Mouse (Mus musculus): ENCODE measurements around the gene Zcchc7. TPM values are rescaled to one million over a fixed set of nuclear protein-coding genes. Genes with fewer than 3 reads are reported as not detected.

Zcchc7 gene
- total and polyA plus RNA-seq, 3 experiments = 17.8 to 18.2 TPM; not detected in 1

- Histone ChIP-seq H3K27me3 (ENCODE audit: control insufficient read depth in 1 of 2, insufficient read depth in 2 of 2, low read length in 2 of 2) (peaks cover 0 to 1% of the 10 kb centered on the region in 2 experiments; a peak in 2 of 4 replicates), H3K79me2 (ENCODE audit: control insufficient read depth, insufficient read depth, low read length, poor library complexity) (no peaks in the 10 kb centered on the region), H3K4me1 (ENCODE audit: control insufficient read depth in 1 of 2, insufficient read depth in 2 of 2, low read length in 2 of 2) (no peaks in the 10 kb centered on the region; a peak in 1 of 4 replicates), H3K9ac (ENCODE audit: control insufficient read depth, low read depth, low read length, poor library complexity, severe bottlenecking) (no peak overlapping the region), H3K36me3 (ENCODE audit: control insufficient read depth in 1 of 2, insufficient read depth in 2 of 2, low read length in 2 of 2) (no peaks in the 10 kb centered on the region; a peak in 1 of 4 replicates), H3K4me3 (ENCODE audit: control insufficient read depth in 1 of 2, insufficient read depth in 1 of 2, low read depth in 2 of 2, low read length in 2 of 2) (no peak overlapping the region), H3K27ac (ENCODE audit: control insufficient read depth, low read depth, low read length) (no peak overlapping the region), H3K9me3 (replicated peaks; ENCODE audit: insufficient read depth, low read length) (no peaks in the 10 kb centered on the region)
- TF ChIP-seq MAX (IDR thresholded peaks at IDR 0.05; ENCODE audit: low read length) (no peak), ZMIZ1 (IDR thresholded peaks at IDR 0.05; ENCODE audit: low read depth, low read length) (no peak), E2F4 (IDR thresholded peaks at IDR 0.05; ENCODE audit: borderline replicate concordance, low read depth, low read length) (no peak), ZC3H11A (IDR thresholded peaks at IDR 0.05; ENCODE audit: low read depth, low read length) (no peak), MXI1 (IDR thresholded peaks at IDR 0.05; ENCODE audit: low read depth, low read length) (no peak), USF1 (IDR thresholded peaks at IDR 0.05; ENCODE audit: low read depth, low read length) (no peak)
- DNase-seq (ENCODE audit: low read depth, low spot score) = no peak
Observed at GRCm38 (mm10) chr4:44963156-44963555, 207.5 kb downstream of the Zcchc7 start.

GRCm38 (mm10) chr4:44965175-44965574 lies 209.5 kb downstream of the Zcchc7 start:
- Histone ChIP-seq H3K4me1 (ENCODE audit: control insufficient read depth in 1 of 2, insufficient read depth in 2 of 2, low read length in 2 of 2) (no peaks in the 10 kb centered on the region; a peak in 1 of 4 replicates), H3K27me3 (ENCODE audit: control insufficient read depth in 1 of 2, insufficient read depth in 2 of 2, low read length in 2 of 2) (peaks cover 0 to 1% of the 10 kb centered on the region in 2 experiments; a peak in 2 of 4 replicates), H3K4me3 (ENCODE audit: control insufficient read depth in 1 of 2, insufficient read depth in 1 of 2, low read depth in 2 of 2, low read length in 2 of 2) (no peak overlapping the region), H3K9me3 (replicated peaks; ENCODE audit: insufficient read depth, low read length) (no peaks in the 10 kb centered on the region), H3K36me3 (ENCODE audit: control insufficient read depth in 1 of 2, insufficient read depth in 2 of 2, low read length in 2 of 2) (no peaks in the 10 kb centered on the region; a peak in 1 of 4 replicates), H3K27ac (ENCODE audit: control insufficient read depth, low read depth, low read length) (no peak overlapping the region), H3K79me2 (ENCODE audit: control insufficient read depth, insufficient read depth, low read length, poor library complexity) (no peaks in the 10 kb centered on the region), H3K9ac (ENCODE audit: control insufficient read depth, low read depth, low read length, poor library complexity, severe bottlenecking) (no peak overlapping the region)
- no peak for DNase-seq (ENCODE audit: low read depth, low spot score)
- no peak for TF ChIP-seq SMC3 (IDR thresholded peaks at IDR 0.05; ENCODE audit: low read depth, low read length)
- TF ChIP-seq GATA1 (IDR thresholded peaks at IDR 0.05; ENCODE audit: low read depth, low read length) = no peak

GRCm38 (mm10) chr4:44965736-44966135 lies 210.1 kb downstream of the Zcchc7 start:
- TF ChIP-seq UBTF (IDR thresholded peaks at IDR 0.05; ENCODE audit: borderline replicate concordance, insufficient read depth, low read depth, low read length) (no peak), NELFE (IDR thresholded peaks at IDR 0.05; ENCODE audit: low read depth, low read length) (no peak), USF2 (IDR thresholded peaks at IDR 0.05; ENCODE audit: borderline replicate concordance in 1 of 2, insufficient read depth in 1 of 2, low read depth in 1 of 2, low read length in 2 of 2) (no peak), SMC3 (IDR thresholded peaks at IDR 0.05; ENCODE audit: low read depth, low read length) (no peak), MYB (IDR thresholded peaks at IDR 0.05; ENCODE audit: low read depth, low read length) (no peak), RAD21 (IDR thresholded peaks at IDR 0.05; ENCODE audit: low read depth, low read length) (no peak), NRF1 (IDR thresholded peaks at IDR 0.05; ENCODE audit: insufficient read depth, low read depth, low read length, poor library complexity, severe bottlenecking) (no peak), TCF12 (IDR thresholded peaks at IDR 0.05; ENCODE audit: low read depth, low read length) (no peak), CHD1 (IDR thresholded peaks at IDR 0.05; ENCODE audit: low read depth, low read length) (no peak)
- DNase-seq (ENCODE audit: low read depth, low spot score) = no peak
- Histone ChIP-seq H3K9ac (ENCODE audit: control insufficient read depth, low read depth, low read length, poor library complexity, severe bottlenecking) (no peak overlapping the region), H3K4me1 (ENCODE audit: control insufficient read depth in 1 of 2, insufficient read depth in 2 of 2, low read length in 2 of 2) (no peaks in the 10 kb centered on the region; a peak in 1 of 4 replicates), H3K79me2 (ENCODE audit: control insufficient read depth, insufficient read depth, low read length, poor library complexity) (no peaks in the 10 kb centered on the region), H3K27ac (ENCODE audit: control insufficient read depth, low read depth, low read length) (no peak overlapping the region), H3K27me3 (ENCODE audit: control insufficient read depth in 1 of 2, insufficient read depth in 2 of 2, low read length in 2 of 2) (peaks cover 0 to 1% of the 10 kb centered on the region in 2 experiments; a peak in 2 of 4 replicates), H3K36me3 (ENCODE audit: control insufficient read depth in 1 of 2, insufficient read depth in 2 of 2, low read length in 2 of 2) (no peaks in the 10 kb centered on the region; a peak in 1 of 4 replicates), H3K4me3 (ENCODE audit: control insufficient read depth in 1 of 2, insufficient read depth in 1 of 2, low read depth in 2 of 2, low read length in 2 of 2) (no peak overlapping the region), H3K9me3 (replicated peaks; ENCODE audit: insufficient read depth, low read length) (no peaks in the 10 kb centered on the region)

Data from MEL (cell line).